Mouse (Mus musculus): ENCODE data around the gene Meaf6.

DNA sequence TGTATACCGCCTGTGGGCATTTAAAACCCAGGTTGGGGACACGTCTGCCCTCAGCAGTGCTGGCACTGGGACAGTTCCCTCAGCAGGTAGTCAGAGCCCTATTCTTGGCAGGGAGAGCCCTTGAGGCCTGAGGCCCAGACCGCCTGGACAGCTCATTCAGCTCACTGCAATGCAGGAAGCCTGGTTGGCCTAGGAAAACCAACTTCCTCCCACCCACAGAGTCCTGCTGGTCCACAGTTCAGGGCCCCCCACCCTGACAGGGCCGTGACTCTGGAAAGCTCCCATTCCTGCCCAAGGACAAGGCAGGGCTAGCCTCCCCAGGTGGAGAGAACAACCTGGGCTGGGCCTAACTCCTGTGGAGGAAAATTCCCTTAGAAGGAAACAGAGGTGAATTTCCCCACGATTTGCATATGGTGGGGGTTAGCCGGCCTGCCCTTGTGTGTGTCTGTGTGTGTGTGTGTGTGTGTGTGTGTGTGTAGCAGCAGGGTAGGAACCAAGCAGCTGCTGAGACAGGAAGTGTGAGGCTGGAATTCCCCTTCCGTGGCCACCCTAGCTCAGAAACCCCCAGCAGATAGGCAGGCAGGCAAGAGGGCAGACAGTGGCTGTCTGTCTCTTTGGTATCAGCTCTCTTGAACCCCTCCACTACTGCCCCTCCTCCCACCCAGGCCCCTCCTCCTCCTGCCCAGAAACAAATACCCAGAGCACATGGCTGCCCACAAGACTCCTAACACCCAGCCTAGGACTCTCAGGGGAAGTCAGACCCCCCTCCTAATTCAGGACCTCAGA is 39.7 kb downstream of the Meaf6 start:
- TF ChIP-seq CTCF (IDR thresholded peaks at IDR 0.05; ENCODE audit: extremely low read depth, insufficient read depth, insufficient read length, insufficient replicate concordance) (no peak), POLR2A (IDR thresholded peaks at IDR 0.05; ENCODE audit: low read depth, low read length) (peak; percentile 69)

Data from spleen, adult 2 months (tissue).